Mouse (Mus musculus) forebrain, embryonic 16.5 days (tissue): ENCODE results near the gene Smim24. TPM values are rescaled to one million over a fixed set of nuclear protein-coding genes. Genes with fewer than 3 reads are reported as not detected.

ENCODE experiments used
- ATAC-seq: fragments of 200-750 bp; cut with Nextera tagmentation; 2 replicates; pipeline ENCODE4 v1.8.0; 2017; ENCODE audit warnings: mild to moderate bottlenecking, moderate library complexity
- H3K27ac ChIP-seq: fragments of 300-500 bp; sonication (generic); 2 replicates; pipeline ENCODE4 v1.5.1; 2014; ENCODE audit warnings: low read length, control low read depth
- H3K27me3 ChIP-seq: fragments of 300-500 bp; sonication (generic); replicated peaks from 2 replicates; pipeline ENCODE4 v1.6.1; 2014; ENCODE audit warnings: low read length; ENCODE audit not compliant: control insufficient read depth, insufficient read depth
- H3K36me3 ChIP-seq: fragments of 300-500 bp; sonication (generic); 2 replicates; pipeline ENCODE4 v1.6.1; 2014; ENCODE audit not compliant: control insufficient read depth, insufficient read depth
- H3K4me1 ChIP-seq: fragments of 300-500 bp; sonication (generic); replicated peaks from 2 replicates; pipeline ENCODE4 v1.6.1; 2014; ENCODE audit warnings: low read length; ENCODE audit not compliant: control insufficient read depth, insufficient read depth
- H3K4me2 ChIP-seq: fragments of 300-500 bp; sonication (generic); 2 replicates; pipeline ENCODE4 v1.6.1; 2014; ENCODE audit warnings: mild to moderate bottlenecking, low read length, control low read depth
- H3K4me3 ChIP-seq: fragments of 300-500 bp; sonication (generic); replicated peaks from 2 replicates; pipeline ENCODE4 v1.5.1; 2014; ENCODE audit warnings: mild to moderate bottlenecking, low read length, control low read depth
- H3K9ac ChIP-seq: fragments of 300-500 bp; sonication (generic); replicated peaks from 2 replicates; pipeline ENCODE4 v1.6.1; 2014; ENCODE audit warnings: low read depth, low read length, control low read depth
- H3K9me3 ChIP-seq: fragments of 300-500 bp; sonication (generic); 2 replicates; pipeline ENCODE4 v1.6.1; 2016; ENCODE audit warnings: low read length; ENCODE audit not compliant: control insufficient read depth
- WGBS: fragments of 180-500 bp; shearing (Covaris S2); extraction: QIAGEN DNeasy Blood & Tissue Kit; methylation state at CpG from one replicate; pipeline ENCODE4 v1.1.7; 2014; 5-methylcytosine and 5-hydroxymethylcytosine counted together
- polyA plus RNA-seq: library from polyadenylated mRNA; unstranded; fragments of >200 nt; fragmentation: Nextera tagmentation; extraction: Ambion mirVana; gene quantifications from 2 replicates; pipeline ENCODE4 v1.2.1, GENCODE M21; 2015

The Smim24 gene
- polyA plus RNA-seq, 1 experiment from 2014 or later = 1.2 TPM

DNA sequence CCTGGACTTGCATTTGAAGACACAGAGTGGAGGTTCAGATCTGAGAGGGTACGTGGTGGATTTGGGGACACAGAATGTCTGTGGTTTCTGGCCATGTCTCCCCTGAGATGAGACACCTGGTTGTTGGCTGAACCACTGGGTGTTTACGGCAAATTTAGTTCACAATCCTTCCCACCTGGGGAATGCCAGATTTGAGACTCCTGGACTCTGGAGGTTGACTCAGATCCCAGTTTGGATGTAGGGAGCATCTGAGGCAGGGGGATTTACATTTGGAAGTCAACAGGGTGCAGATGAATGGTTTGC, 15.5 kb upstream of the Smim24 start:
- H3K9ac ChIP-seq = peak overlapping the region; percentile 88
- H3K4me1 ChIP-seq = peaks cover 24% of the 10 kb centered on the region
- ATAC-seq = no peak
- 49% methylated on average over 2 of the region's 2 CpGs for WGBS
- 0 out of 2 replicates have a peak, but pooled peaks cover 2% of the 10 kb centered on the region for H3K36me3 ChIP-seq
- H3K4me3 ChIP-seq = peak overlapping the region; percentile 78
- no peak overlapping the region for H3K27ac ChIP-seq
- no peaks in the 10 kb centered on the region for H3K9me3 ChIP-seq
- peak overlapping the region; percentile 89 for H3K4me2 ChIP-seq
- H3K27me3 ChIP-seq = no peaks in the 10 kb centered on the region

DNA sequence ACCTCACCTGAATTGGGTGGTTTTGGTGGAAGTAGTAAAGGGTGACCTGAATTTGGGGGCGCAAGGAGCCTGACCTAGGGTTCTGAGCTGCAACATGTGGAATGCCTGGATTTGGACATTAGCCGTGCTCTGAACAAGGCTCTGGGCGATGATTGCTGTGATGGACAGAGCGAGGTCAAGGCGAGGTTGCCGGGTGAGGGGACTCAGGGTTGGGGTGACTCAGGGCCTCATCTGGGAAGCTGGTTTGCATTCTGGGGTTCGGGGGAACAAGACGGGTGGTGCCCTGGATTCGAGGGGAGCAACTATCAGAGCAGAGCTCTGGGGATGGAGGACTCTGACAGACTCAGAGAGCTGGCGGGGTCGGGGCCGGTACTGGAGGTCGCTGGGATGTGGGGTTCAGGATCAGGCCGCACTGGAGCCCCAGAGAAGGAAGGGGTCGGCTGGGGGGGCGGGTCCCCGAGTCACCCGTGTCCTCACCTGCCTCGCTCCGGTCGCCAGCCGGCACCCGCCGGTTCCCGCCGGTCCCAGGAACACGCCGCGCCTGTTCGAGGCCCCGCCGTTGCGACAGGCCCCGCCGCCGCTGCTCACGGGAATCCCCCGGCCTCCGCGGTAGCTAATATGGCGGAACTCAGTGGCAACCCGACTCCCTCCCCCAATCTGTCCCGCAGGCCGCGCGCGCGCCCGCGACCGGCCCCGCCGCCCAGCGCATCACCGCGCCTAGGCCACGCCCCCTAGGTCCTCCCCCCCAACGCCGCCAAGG, 14.9 kb upstream of the Smim24 start, which contains the start of gene Fzr1:
Fzr1 (minus strand) TSS at position 724 of the 760 bp plus-strand sequence.
- 0 out of 2 replicates have a peak, but pooled peaks cover 2% of the 10 kb centered on the region for H3K36me3 ChIP-seq
- peak within 1 kb of the TSS; percentile 70 for H3K27ac ChIP-seq
- H3K4me3 ChIP-seq = peak within 1 kb of the TSS; percentile 78
- peaks cover 24% of the 10 kb centered on the region for H3K4me1 ChIP-seq
- under 1% methylated on average over 54 of the region's 59 CpGs for WGBS
- H3K9me3 ChIP-seq = no peaks in the 10 kb centered on the region
- H3K9ac ChIP-seq = peak within 1 kb of the TSS; percentile 88
- peak; percentile 64; the same call in 1 of the 2 replicates for ATAC-seq
- H3K4me2 ChIP-seq = peak within 1 kb of the TSS; percentile 89
- H3K27me3 ChIP-seq = no peaks in the 10 kb centered on the region

DNA sequence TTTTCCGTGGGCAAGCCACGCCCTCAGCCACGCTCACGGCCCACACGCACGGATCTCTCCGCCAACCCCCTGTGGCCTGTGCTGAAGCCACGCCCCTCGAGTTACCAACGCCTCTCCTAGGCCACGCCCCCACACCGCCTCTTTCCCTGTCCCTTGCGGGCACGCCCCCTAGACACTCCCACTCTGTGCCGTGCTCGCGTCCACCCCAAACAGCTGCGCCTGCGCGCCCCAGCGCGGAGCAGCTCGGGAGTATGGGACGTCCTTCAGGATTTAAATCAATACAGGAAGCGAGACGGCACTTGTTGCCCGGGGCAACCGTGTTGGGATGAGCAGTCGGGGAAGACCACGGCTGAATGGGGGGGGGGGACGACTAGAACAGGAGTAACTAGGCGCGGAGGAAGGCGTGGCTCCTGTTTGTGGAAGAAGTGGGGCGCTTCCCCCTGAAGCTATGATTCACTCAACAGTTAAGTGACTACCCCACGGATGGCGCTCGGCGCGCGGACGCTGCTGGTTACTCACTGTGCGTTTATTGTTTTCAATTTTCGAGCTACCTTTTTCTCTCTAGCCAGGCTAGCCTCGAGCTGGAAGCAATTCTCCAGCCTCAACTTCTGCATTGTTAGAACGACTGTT, 14.2 kb upstream of the Smim24 start:
- Histone ChIP-seq H3K4me1 (peaks cover 24% of the 10 kb centered on the region), H3K36me3 (no peaks in the 10 kb centered on the region), H3K4me2 (peak overlapping the region; percentile 66), H3K9me3 (no peaks in the 10 kb centered on the region), H3K4me3 (peak overlapping the region; percentile 78), H3K27me3 (no peaks in the 10 kb centered on the region), H3K9ac (peak overlapping the region; percentile 40), H3K27ac (peak overlapping the region; percentile 69)
- peak; percentile 97 for ATAC-seq
- WGBS = under 1% methylated on average over 46 of the region's 46 CpGs

DNA sequence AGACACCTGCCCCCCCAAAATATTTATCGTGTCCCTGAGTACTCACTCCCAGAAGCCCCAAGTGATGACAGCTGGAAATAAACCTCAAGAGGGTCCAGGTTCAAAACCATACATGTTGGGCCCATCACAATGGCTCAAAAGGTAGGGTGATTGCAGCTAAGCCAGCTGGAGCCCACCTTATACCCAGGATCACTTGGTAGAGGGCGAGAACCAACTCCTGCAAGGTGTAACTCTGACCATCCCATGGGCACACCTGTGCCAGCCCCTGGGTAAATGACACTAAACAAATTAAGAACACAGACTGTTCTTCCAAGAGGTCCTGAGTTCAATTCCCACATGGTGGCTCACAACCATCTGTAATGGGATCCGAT, 13.7 kb upstream of the Smim24 start:
- Histone ChIP-seq H3K36me3 (no peaks in the 10 kb centered on the region), H3K4me2 (peak overlapping the region; percentile 66), H3K9me3 (no peaks in the 10 kb centered on the region), H3K27ac (peak overlapping the region; percentile 69), H3K4me1 (peaks cover 24% of the 10 kb centered on the region), H3K4me3 (peak overlapping the region; percentile 78), H3K27me3 (no peaks in the 10 kb centered on the region), H3K9ac (peak overlapping the region; percentile 40; the same call in 1 of the 2 replicates)
- peak; percentile 4; the same call in 1 of the 2 replicates for ATAC-seq
- WGBS = 53% methylated on average over 3 of the region's 3 CpGs

DNA sequence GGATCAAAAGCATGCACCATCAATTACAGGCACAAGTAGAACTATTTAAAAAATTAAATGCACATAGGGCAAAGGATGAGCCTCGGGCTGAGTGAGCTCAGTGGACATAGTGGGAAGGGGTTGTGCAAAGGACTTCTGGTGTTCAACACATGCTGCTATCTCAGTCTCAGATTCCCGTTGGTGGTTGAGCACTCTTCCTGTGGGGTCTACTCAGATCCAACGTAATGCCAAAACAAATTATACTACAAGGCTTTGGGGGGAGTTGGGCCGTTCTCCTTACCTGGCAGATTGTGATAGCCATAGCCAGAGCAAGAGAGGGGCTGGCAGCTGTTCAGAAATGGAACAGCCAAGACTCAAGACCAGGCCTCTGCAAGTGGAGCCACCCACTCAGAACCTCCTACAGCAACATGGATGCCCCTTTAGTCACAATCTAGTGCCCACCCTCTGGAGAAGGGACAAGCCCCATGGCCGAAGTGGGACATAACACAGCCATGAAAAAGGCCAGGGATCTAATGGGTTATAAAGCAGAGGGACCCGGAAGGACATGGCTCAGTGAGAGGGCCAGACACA, 13.0 kb upstream of the Smim24 start:
- H3K4me3 ChIP-seq = no peak overlapping the region
- H3K4me2 ChIP-seq = no peak overlapping the region
- no peaks in the 10 kb centered on the region for H3K27me3 ChIP-seq
- H3K9me3 ChIP-seq = no peaks in the 10 kb centered on the region
- H3K4me1 ChIP-seq = peaks cover 25% of the 10 kb centered on the region
- H3K36me3 ChIP-seq = no peaks in the 10 kb centered on the region
- ATAC-seq = no peak
- no peak overlapping the region for H3K27ac ChIP-seq
- H3K9ac ChIP-seq = no peak overlapping the region
- WGBS = 89% methylated on average over 6 of the region's 6 CpGs

DNA sequence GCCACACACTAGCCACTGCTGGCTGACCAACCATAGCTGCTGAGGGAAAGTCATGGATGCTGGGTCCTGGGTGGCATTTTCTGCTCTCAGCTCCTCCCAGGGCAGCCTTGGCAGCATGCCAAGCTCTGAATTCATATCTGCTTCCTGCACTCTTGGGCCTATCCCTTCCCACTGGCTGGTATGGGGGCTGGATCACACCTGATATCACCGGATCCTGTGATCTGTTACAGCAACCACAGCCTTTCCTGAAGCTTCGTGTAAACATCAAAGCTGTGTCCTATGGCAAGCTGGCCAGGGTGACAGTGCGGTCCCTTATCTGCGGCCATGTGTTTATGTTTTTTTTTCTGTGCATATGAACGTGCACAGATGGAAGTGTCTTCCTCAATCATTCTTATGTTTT, 10.8 kb upstream of the Smim24 start:
- peaks cover 6% of the 10 kb centered on the region for H3K36me3 ChIP-seq
- 88% methylated on average over 5 of the region's 5 CpGs for WGBS
- H3K27me3 ChIP-seq = no peaks in the 10 kb centered on the region
- H3K4me1 ChIP-seq = peaks cover 21% of the 10 kb centered on the region
- no peak overlapping the region for H3K27ac ChIP-seq
- no peak for ATAC-seq
- H3K4me2 ChIP-seq = no peak overlapping the region
- no peaks in the 10 kb centered on the region for H3K9me3 ChIP-seq
- no peak overlapping the region for H3K4me3 ChIP-seq
- no peak overlapping the region for H3K9ac ChIP-seq

DNA sequence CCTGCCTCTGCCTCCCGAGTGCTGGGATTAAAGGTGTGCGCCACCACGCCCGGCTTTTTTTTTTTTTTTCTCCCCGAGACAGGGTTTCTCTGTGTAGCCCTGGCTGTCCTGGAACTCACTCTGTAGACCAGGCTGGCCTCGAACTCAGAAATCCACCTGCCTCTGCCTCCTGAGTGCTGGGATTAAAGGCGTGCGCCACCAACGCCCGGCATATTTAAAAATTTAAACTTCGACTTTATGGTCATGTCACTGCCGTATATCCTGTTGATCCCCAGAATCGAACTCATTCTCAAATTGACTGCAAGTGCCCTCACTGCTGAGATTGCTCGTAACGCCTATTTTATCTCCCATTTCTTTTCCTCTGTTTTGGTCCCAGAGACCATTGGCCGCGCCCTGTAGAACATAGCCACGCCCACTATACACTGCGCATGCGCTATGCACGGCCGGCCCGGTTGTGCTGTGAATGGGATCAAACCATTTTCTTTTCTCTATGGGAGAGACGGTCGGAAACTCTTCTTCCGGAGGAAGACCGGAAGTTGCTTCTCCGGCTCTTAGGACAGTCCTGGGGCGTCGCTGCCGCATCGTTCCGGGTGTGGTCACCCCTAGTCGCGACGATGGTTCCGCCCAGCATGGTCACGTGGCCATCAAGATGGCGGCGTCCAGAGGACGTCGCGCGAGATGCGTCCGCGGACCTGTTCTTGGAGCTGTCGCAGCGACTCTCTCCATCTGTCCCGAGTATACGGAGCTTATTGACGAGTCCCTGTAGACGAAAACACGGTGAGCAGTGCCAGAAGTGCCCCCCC, 8.8 kb upstream of the Smim24 start, which contains the start of the genes Dohh and Gm48551:
Dohh (plus strand) TSS at position 627 of the 803 bp plus-strand sequence.
Gm48551 (plus strand) TSS at position 665 of the 803 bp plus-strand sequence.
- Histone ChIP-seq H3K4me2 (peak within 1 kb of the TSS; percentile 88), H3K9me3 (no peaks in the 10 kb centered on the region), H3K4me1 (peaks cover 13% of the 10 kb centered on the region), H3K4me3 (peak within 1 kb of the TSS; percentile 92), H3K27ac (peak within 1 kb of the TSS; percentile 87), H3K9ac (peak within 1 kb of the TSS; percentile 74), H3K27me3 (no peaks in the 10 kb centered on the region), H3K36me3 (peaks cover 17% of the 10 kb centered on the region)
- ATAC-seq = peak; percentile 96
- 5% methylated on average over 50 of the region's 54 CpGs for WGBS

DNA sequence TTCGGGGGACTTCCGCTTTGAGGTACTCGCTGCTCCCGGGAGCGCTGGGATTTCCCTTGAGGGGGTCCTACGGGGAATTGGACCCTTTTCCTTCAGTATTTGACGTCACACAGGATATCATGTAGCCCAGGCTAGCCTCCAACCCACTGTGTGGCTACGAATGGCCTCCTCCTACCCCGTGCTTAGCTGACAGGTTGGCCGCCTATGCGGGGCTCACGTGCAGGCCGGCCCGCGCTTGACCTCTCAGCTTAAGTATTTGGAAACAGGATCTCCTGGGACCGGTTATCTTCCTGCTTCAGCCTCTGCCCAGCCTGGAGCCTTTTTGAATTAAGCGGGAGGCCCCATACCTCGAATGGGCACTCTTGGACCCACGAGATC, 8.3 kb upstream of the Smim24 start:
- H3K4me1 ChIP-seq = peaks cover 12% of the 10 kb centered on the region
- H3K4me3 ChIP-seq = peak overlapping the region; percentile 92
- peak; percentile 10 for ATAC-seq
- no peaks in the 10 kb centered on the region for H3K27me3 ChIP-seq
- peak overlapping the region; percentile 87 for H3K27ac ChIP-seq
- peak overlapping the region; percentile 88 for H3K4me2 ChIP-seq
- WGBS = under 1% methylated on average over 19 of the region's 19 CpGs
- peak overlapping the region; percentile 74 for H3K9ac ChIP-seq
- H3K9me3 ChIP-seq = no peaks in the 10 kb centered on the region
- peaks cover 17% of the 10 kb centered on the region for H3K36me3 ChIP-seq
